Mouse (Mus musculus): ENCODE results near the gene Edc3. TPM values are rescaled to one million over a fixed set of nuclear protein-coding genes. Genes with fewer than 3 reads are reported as not detected.

Edc3 gene
- polyA plus RNA-seq, 1 experiment from 2014 or later: 28.1 TPM

DNA sequence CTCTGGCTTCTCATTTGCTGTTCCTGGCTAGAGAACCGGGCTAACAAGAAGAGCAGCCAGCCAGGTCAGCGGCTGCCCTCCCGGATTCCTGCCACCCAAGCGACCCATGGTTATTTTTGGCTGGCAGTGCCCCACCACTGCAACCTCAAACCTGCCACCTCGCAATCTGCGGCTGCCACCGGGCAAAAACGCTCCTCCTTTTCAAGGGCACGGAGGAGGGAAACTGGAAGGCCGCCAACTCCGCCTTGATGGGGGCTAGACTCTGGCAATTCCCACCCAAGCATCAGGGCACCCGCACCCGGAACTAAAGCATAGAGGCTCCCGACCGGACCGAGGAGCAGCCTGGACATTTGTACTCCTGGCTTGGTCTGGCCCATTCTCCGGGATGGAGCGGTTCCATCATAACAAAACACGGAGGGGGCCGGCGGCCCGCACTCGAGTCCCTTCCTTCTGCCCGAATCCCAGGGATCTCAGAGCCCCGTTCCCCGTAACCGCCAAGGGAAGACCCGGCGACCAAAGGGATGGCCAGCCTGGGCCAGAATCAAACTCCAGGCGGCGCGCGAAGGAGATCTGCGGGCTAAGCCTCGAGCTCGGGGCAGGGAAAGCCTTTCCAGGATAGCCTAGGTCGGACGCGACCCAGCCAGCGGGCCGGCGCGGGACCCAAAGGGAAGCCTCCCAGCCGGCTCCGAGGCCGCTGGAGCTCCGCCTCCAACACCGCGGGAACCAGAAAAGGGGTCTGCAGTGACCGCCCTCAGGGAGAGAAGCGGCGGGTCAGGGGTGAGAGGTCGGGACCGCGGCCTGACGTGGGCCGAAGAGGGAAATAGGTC, 56.0 kb downstream of the Edc3 start:
- peak overlapping the region; percentile 97 for H3K27ac ChIP-seq (replicated peaks; ENCODE audit: low read depth, low read length)
- no peaks in the 10 kb centered on the region for H3K9me3 ChIP-seq (replicated peaks; ENCODE audit: control insufficient read depth, low read length)
- ATAC-seq (replicated peaks; ENCODE audit: insufficient number of reproducible peaks, low FRiP score, low TSS enrichment, low read depth): peak; percentile 53; the same call in 1 of the 2 replicates
- peaks cover 6% of the 10 kb centered on the region for H3K4me1 ChIP-seq (ENCODE audit: control insufficient read depth, insufficient read depth, low read length)
- DNase-seq (ENCODE audit: low spot score): peak; percentile 63
- 1% methylated on average over 56 of the region's 57 CpGs for WGBS
- peak overlapping the region; percentile 93 for H3K4me3 ChIP-seq (ENCODE audit: low read depth, low read length)
- H3K9ac ChIP-seq (replicated peaks; ENCODE audit: low read length): peak overlapping the region; percentile 98
- peaks cover 6% of the 10 kb centered on the region for H3K36me3 ChIP-seq (replicated peaks; ENCODE audit: control insufficient read depth, insufficient read depth, low read depth, low read length)
- H3K27me3 ChIP-seq (ENCODE audit: control insufficient read depth, insufficient read depth, low read length): no peaks in the 10 kb centered on the region
- H3K4me2 ChIP-seq (ENCODE audit: low read depth, low read length): peak overlapping the region; percentile 63

DNA sequence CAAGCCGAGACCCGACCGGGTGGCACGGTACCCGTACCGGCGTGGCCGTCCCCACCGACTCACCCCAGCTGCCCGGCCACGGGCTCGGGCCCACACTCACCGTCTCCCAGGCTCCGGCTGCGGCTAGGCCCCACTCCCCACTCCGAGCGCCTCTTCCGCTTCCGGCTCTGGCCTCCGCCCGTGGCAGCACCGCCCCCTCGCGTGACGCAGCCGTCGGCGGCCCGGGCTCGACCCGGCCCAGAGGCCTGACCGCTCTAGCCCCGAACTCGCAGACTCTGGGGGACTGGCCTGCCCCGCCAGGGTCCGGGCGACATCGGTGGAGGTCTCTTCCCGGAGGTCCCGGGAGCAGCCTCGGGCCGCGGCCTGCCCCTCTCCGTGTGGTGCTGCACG, 56.6 kb downstream of the Edc3 start:
- H3K4me3 ChIP-seq (ENCODE audit: low read depth, low read length): peak overlapping the region; percentile 93
- peak overlapping the region; percentile 97 for H3K27ac ChIP-seq (replicated peaks; ENCODE audit: low read depth, low read length)
- DNase-seq (ENCODE audit: low spot score) (peak; percentile 95), ATAC-seq (replicated peaks; ENCODE audit: insufficient number of reproducible peaks, low FRiP score, low TSS enrichment, low read depth) (peak; percentile 94)
- H3K9ac ChIP-seq (replicated peaks; ENCODE audit: low read length): peak overlapping the region; percentile 98
- H3K4me2 ChIP-seq (ENCODE audit: low read depth, low read length): peak overlapping the region; percentile 98
- WGBS: 0% methylated on average over 37 of the region's 45 CpGs
- H3K4me1 ChIP-seq (ENCODE audit: control insufficient read depth, insufficient read depth, low read length): peaks cover 6% of the 10 kb centered on the region
- H3K27me3 ChIP-seq (ENCODE audit: control insufficient read depth, insufficient read depth, low read length): no peaks in the 10 kb centered on the region
- H3K36me3 ChIP-seq (replicated peaks; ENCODE audit: control insufficient read depth, insufficient read depth, low read depth, low read length): peaks cover 3% of the 10 kb centered on the region; the same call in 1 of the 2 replicates
- no peaks in the 10 kb centered on the region for H3K9me3 ChIP-seq (replicated peaks; ENCODE audit: control insufficient read depth, low read length)

DNA sequence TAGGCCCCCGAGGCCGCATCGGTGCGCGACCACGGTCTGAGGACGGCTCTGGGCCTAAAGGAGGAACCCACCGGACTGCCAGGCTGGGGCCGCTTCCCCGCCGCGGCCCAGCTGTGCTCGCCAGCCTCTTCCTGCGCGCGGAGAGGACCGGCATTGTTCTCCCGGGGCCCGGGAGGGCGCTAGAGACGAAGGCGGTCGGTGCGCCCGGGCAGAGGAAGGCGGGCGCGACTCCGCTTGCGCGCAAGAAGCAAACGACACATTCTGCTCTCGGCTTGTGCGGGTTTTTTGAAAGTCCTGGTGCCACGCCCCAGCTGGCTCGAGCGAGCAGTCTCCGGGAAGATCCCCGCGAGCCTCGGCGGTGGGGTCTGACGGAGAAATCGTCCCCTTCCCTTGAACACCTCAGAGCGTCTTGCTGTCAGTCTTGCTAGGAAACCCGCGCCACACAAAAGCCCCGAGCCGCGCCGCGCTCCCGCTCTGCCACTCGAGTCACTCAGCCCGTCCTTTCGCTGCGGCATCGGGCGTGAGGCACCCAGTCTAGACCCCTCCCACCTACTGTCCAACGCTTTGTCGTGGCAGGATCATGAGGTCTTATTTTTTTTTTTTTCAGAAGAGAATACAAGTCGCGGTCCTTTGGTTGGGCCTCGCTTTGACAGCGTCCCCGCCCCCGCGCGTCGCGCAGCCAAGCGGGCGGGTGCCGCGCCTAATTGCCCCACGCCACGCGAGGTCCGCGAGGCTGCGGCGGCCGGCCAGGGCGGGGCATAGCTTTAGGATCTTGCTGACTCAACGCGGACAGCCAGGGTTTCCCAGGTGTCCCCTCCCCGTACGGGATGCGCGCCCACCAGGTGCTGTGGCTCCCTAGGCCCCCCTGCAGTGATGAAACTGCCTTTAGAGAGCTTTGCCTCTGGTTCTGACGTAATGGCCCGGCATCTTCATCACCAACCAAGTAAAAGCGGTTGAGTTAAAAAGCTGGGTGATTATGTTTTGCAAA, 57.3 kb downstream of the Edc3 start, which contains the start of gene Clk3:
TSS of gene Clk3 (minus strand) at position 497 of the 988 bp plus-strand sequence.
- under 1% methylated on average over 83 of the region's 93 CpGs for WGBS
- no peaks in the 10 kb centered on the region for H3K9me3 ChIP-seq (replicated peaks; ENCODE audit: control insufficient read depth, low read length)
- H3K27ac ChIP-seq (replicated peaks; ENCODE audit: low read depth, low read length): peak within 1 kb of the TSS; percentile 97
- peak within 1 kb of the TSS; percentile 93 for H3K4me3 ChIP-seq (ENCODE audit: low read depth, low read length)
- ATAC-seq (replicated peaks; ENCODE audit: insufficient number of reproducible peaks, low FRiP score, low TSS enrichment, low read depth): no peak; the same call in 1 of the 2 replicates
- H3K9ac ChIP-seq (replicated peaks; ENCODE audit: low read length): peak within 1 kb of the TSS; percentile 98
- peak; percentile 67 for DNase-seq (ENCODE audit: low spot score)
- peak within 1 kb of the TSS; percentile 98 for H3K4me2 ChIP-seq (ENCODE audit: low read depth, low read length)
- H3K36me3 ChIP-seq (replicated peaks; ENCODE audit: control insufficient read depth, insufficient read depth, low read depth, low read length): no peaks in the 10 kb centered on the region; the same call in 1 of the 2 replicates
- H3K4me1 ChIP-seq (ENCODE audit: control insufficient read depth, insufficient read depth, low read length): peaks cover 6% of the 10 kb centered on the region
- H3K27me3 ChIP-seq (ENCODE audit: control insufficient read depth, insufficient read depth, low read length): no peaks in the 10 kb centered on the region

DNA sequence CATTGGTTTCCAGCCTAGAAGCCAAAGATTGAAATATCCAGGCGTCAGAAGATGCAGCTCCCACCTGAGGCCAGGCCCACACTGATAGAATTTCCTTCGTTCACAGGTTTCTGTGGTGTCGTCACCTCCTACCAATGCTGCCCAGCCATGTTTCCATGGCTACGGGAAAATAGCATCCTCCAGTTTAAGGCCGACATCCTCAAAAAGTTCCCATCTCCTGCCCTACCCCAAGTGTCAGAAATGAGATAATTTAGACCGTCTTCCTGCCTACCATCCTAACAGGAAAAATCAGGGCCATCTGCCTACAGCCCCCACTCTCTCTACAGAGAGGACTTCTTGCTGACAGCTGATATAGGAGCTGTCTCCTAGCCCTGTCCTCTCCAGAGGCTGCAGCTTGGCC, 58.1 kb downstream of the Edc3 start:
- ATAC-seq (replicated peaks; ENCODE audit: insufficient number of reproducible peaks, low FRiP score, low TSS enrichment, low read depth): no peak
- Histone ChIP-seq H3K36me3 (replicated peaks; ENCODE audit: control insufficient read depth, insufficient read depth, low read depth, low read length) (no peaks in the 10 kb centered on the region; the same call in 1 of the 2 replicates), H3K4me3 (ENCODE audit: low read depth, low read length) (no peak overlapping the region; the same call in 1 of the 2 replicates), H3K27me3 (ENCODE audit: control insufficient read depth, insufficient read depth, low read length) (no peaks in the 10 kb centered on the region), H3K4me1 (ENCODE audit: control insufficient read depth, insufficient read depth, low read length) (peaks cover 6% of the 10 kb centered on the region), H3K9me3 (replicated peaks; ENCODE audit: control insufficient read depth, low read length) (no peaks in the 10 kb centered on the region), H3K9ac (replicated peaks; ENCODE audit: low read length) (peak overlapping the region; percentile 98), H3K27ac (replicated peaks; ENCODE audit: low read depth, low read length) (peak overlapping the region; percentile 97; the same call in 1 of the 2 replicates), H3K4me2 (ENCODE audit: low read depth, low read length) (peak overlapping the region; percentile 98)
- no peak for DNase-seq (ENCODE audit: low spot score)
- WGBS: 48% methylated on average over 6 of the region's 6 CpGs

DNA sequence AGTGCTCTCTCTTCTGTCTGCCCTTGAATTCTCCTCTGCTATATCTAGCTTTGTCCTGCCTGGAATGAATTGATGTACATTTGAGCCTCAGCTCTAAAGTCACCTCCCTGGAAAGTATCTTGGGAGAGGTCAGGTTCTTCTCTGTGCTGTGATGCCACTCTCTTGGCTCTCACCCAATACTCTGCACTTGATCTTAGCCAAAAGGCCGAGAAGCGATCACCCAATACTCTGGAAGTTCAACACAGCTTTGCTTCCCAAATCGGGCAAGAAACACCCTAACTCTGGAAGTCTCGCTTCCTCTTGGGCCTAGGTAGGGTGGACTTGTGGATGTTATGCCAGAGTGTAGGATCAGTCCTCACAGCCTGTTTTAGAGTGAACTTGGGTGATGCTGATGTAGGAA, 58.9 kb downstream of the Edc3 start:
- ATAC-seq (replicated peaks; ENCODE audit: insufficient number of reproducible peaks, low FRiP score, low TSS enrichment, low read depth) (no peak), DNase-seq (ENCODE audit: low spot score) (no peak)
- Histone ChIP-seq H3K9ac (replicated peaks; ENCODE audit: low read length) (no peak overlapping the region), H3K27me3 (ENCODE audit: control insufficient read depth, insufficient read depth, low read length) (no peaks in the 10 kb centered on the region), H3K9me3 (replicated peaks; ENCODE audit: control insufficient read depth, low read length) (no peaks in the 10 kb centered on the region), H3K4me2 (ENCODE audit: low read depth, low read length) (no peak overlapping the region), H3K27ac (replicated peaks; ENCODE audit: low read depth, low read length) (no peak overlapping the region), H3K4me1 (ENCODE audit: control insufficient read depth, insufficient read depth, low read length) (peaks cover 6% of the 10 kb centered on the region), H3K36me3 (replicated peaks; ENCODE audit: control insufficient read depth, insufficient read depth, low read depth, low read length) (no peaks in the 10 kb centered on the region), H3K4me3 (ENCODE audit: low read depth, low read length) (no peak overlapping the region)
- 92% methylated on average over 4 of the region's 4 CpGs for WGBS

DNA sequence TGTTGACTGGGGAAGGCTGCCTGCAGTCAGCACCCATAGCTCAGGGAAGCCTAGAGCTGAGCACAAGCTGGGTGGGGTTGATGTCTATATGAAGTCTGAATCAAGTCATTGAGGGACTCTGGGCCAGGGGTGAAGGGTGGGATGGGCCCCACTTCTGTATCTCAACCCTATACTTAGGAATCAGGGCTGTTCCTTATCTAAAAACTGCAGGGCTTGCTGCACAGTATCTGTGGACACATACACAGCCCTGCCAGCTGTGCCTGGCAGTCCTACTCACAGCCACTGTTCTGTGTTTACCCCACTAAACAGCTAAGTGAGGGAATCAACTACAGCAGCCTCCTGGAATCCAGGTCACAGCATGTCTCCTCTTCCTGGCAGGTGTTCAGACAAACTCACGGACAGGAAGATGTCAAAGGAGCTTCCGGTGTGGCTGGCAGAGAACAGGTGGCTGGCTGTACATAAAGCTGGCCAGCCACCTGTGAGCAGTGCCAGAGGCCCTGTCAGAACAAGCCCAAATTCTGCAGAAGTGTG, 61.3 kb downstream of the Edc3 start:
- Histone ChIP-seq H3K9ac (replicated peaks; ENCODE audit: low read length) (no peak overlapping the region), H3K4me3 (ENCODE audit: low read depth, low read length) (no peak overlapping the region), H3K27me3 (ENCODE audit: control insufficient read depth, insufficient read depth, low read length) (no peaks in the 10 kb centered on the region), H3K4me2 (ENCODE audit: low read depth, low read length) (no peak overlapping the region), H3K9me3 (replicated peaks; ENCODE audit: control insufficient read depth, low read length) (no peaks in the 10 kb centered on the region), H3K36me3 (replicated peaks; ENCODE audit: control insufficient read depth, insufficient read depth, low read depth, low read length) (no peaks in the 10 kb centered on the region), H3K27ac (replicated peaks; ENCODE audit: low read depth, low read length) (no peak overlapping the region), H3K4me1 (ENCODE audit: control insufficient read depth, insufficient read depth, low read length) (no peaks in the 10 kb centered on the region; the same call in 1 of the 2 replicates)
- DNase-seq (ENCODE audit: low spot score) (no peak), ATAC-seq (replicated peaks; ENCODE audit: insufficient number of reproducible peaks, low FRiP score, low TSS enrichment, low read depth) (no peak)
- WGBS: 54% methylated on average over 2 of the region's 2 CpGs

DNA sequence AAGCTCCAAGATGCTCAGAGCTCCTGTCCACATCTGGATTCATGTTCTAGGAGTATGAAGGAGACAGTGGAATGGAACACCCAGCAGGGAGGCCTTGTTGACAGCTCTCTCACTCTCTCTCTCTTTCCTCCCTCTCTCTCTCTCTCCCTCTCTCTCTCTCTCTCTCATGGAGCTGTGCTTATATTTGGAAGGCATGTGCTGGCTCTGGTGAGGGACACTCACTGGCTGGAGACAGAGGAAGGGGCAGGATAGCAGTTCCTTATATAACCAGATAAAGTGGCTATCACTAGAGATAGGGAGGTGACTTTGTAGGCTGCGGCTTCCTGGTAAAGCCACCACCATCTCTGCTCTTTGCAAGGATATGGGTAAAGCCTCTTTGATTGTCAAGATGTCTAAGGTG, 61.9 kb downstream of the Edc3 start:
- Histone ChIP-seq H3K36me3 (replicated peaks; ENCODE audit: control insufficient read depth, insufficient read depth, low read depth, low read length) (no peaks in the 10 kb centered on the region), H3K4me1 (ENCODE audit: control insufficient read depth, insufficient read depth, low read length) (no peaks in the 10 kb centered on the region; the same call in 1 of the 2 replicates), H3K4me2 (ENCODE audit: low read depth, low read length) (no peak overlapping the region), H3K27me3 (ENCODE audit: control insufficient read depth, insufficient read depth, low read length) (no peaks in the 10 kb centered on the region), H3K9ac (replicated peaks; ENCODE audit: low read length) (no peak overlapping the region), H3K27ac (replicated peaks; ENCODE audit: low read depth, low read length) (no peak overlapping the region), H3K4me3 (ENCODE audit: low read depth, low read length) (no peak overlapping the region), H3K9me3 (replicated peaks; ENCODE audit: control insufficient read depth, low read length) (no peaks in the 10 kb centered on the region)
- DNase-seq (ENCODE audit: low spot score) (no peak), ATAC-seq (replicated peaks; ENCODE audit: insufficient number of reproducible peaks, low FRiP score, low TSS enrichment, low read depth) (no peak)
- 93% methylated on average over 1 of the region's 1 CpGs for WGBS
